Mouse (Mus musculus) stomach, postnatal 0 days (tissue): ENCODE measurements around the gene Ndufa3. TPM values are rescaled to one million over a fixed set of nuclear protein-coding genes. Genes with fewer than 3 reads are reported as not detected.

Source experiments
- ATAC-seq: fragments of 200-750 bp; cut with Nextera tagmentation; 2 replicates; pipeline ENCODE4 v1.8.0; 2017; ENCODE audit not compliant: low FRiP score, low TSS enrichment
- DNase-seq: peaks from one replicate; pipeline ENCODE4 v3.0.0-alpha.2; 2016; ENCODE audit warnings: low spot score
- H3K27ac ChIP-seq: fragments of 300-500 bp; sonication (generic); replicated peaks from 2 replicates; pipeline ENCODE4 v1.5.1; 2014; ENCODE audit warnings: mild to moderate bottlenecking, control low read depth
- H3K27me3 ChIP-seq: fragments of 300-500 bp; sonication (generic); 2 replicates; pipeline ENCODE4 v1.6.1; 2014; ENCODE audit warnings: low read length; ENCODE audit not compliant: control insufficient read depth, insufficient read depth
- H3K36me3 ChIP-seq: fragments of 300-500 bp; sonication (generic); 2 replicates; pipeline ENCODE4 v1.6.1; 2014; ENCODE audit warnings: low read length, mixed read lengths; ENCODE audit not compliant: control insufficient read depth, insufficient read depth
- H3K4me1 ChIP-seq: fragments of 300-500 bp; sonication (generic); replicated peaks from 2 replicates; pipeline ENCODE4 v1.6.1; 2014; ENCODE audit warnings: antibody characterized with exemption; ENCODE audit not compliant: control insufficient read depth, insufficient read depth
- H3K4me2 ChIP-seq: fragments of 300-500 bp; sonication (generic); replicated peaks from 2 replicates; pipeline ENCODE4 v1.6.1; 2014; ENCODE audit warnings: low read depth, mild to moderate bottlenecking, control low read depth, moderate library complexity
- H3K4me3 ChIP-seq: fragments of 300-500 bp; sonication (generic); 2 replicates; pipeline ENCODE4 v1.5.1; 2014; ENCODE audit warnings: low read depth, low read length, control low read depth
- H3K9ac ChIP-seq: fragments of 300-500 bp; sonication (generic); 2 replicates; pipeline ENCODE4 v1.6.1; 2014; ENCODE audit warnings: mild to moderate bottlenecking, low read length, control low read depth, mixed read lengths
- H3K9me3 ChIP-seq: fragments of 300-500 bp; sonication (generic); 2 replicates; pipeline ENCODE4 v1.6.1; 2016; ENCODE audit warnings: low read length; ENCODE audit not compliant: control insufficient read depth
- CTCF ChIP-seq: IDR thresholded peaks from 2 replicates; pipeline ENCODE4 v1.5.1; 2016; ENCODE audit warnings: antibody characterized with exemption, low read depth, mild to moderate bottlenecking, moderate library complexity
- EP300 ChIP-seq: optimal IDR thresholded peaks from 2 replicates; pipeline ENCODE3; 2016; ENCODE audit warnings: antibody characterized with exemption
- WGBS: fragments of 180-500 bp; shearing (Covaris S2); extraction: QIAGEN DNeasy Blood & Tissue Kit; methylation state at CpG from one replicate; pipeline ENCODE4 v1.1.7; 2014; 5-methylcytosine and 5-hydroxymethylcytosine counted together
- polyA plus RNA-seq: library from polyadenylated mRNA; unstranded; fragments of >200 nt; fragmentation: Nextera tagmentation; extraction: Ambion mirVana; gene quantifications from 2 replicates; pipeline ENCODE4 v1.2.1, GENCODE M21; 2015

Ndufa3 gene
- polyA plus RNA-seq, 1 experiment from 2014 or later: 535 TPM

- ATAC-seq: peak; percentile 84
- WGBS: 71% methylated on average over 13 of the region's 13 CpGs
Observed at GRCm38 (mm10) chr7:3611006-3611405, 6.2 kb upstream of the Ndufa3 start.

GRCm38 (mm10) chr7:3614021-3614420 is 3.2 kb upstream of the Ndufa3 start:
- H3K27me3 ChIP-seq: no peaks in the 10 kb centered on the region
- TF ChIP-seq CTCF: no peak
- TF ChIP-seq EP300: no peak
- no peak overlapping the region for H3K4me3 ChIP-seq
- no peaks in the 10 kb centered on the region for H3K4me1 ChIP-seq
- DNase-seq (no peak), ATAC-seq (no peak)
- no peak overlapping the region for H3K9ac ChIP-seq
- no peaks in the 10 kb centered on the region for H3K9me3 ChIP-seq
- no peak overlapping the region for H3K4me2 ChIP-seq
- H3K27ac ChIP-seq: no peak overlapping the region
- 66% methylated on average over 3 of the region's 3 CpGs for WGBS
- no peaks in the 10 kb centered on the region for H3K36me3 ChIP-seq

More at GRCm38 (mm10) chr7:3611006-3611405, 6.2 kb upstream of the Ndufa3 start:
- H3K9ac ChIP-seq: no peak overlapping the region
- peak; percentile 71 for DNase-seq
- no peak overlapping the region for H3K27ac ChIP-seq
- no peak overlapping the region for H3K4me3 ChIP-seq
- H3K9me3 ChIP-seq: no peaks in the 10 kb centered on the region
- H3K4me2 ChIP-seq: no peak overlapping the region
- no peaks in the 10 kb centered on the region for H3K4me1 ChIP-seq
- no peaks in the 10 kb centered on the region for H3K36me3 ChIP-seq
- no peak for TF ChIP-seq EP300
- TF ChIP-seq CTCF: no peak
- H3K27me3 ChIP-seq: no peaks in the 10 kb centered on the region

GRCm38 (mm10) chr7:3616057-3616388 is 1.1 kb upstream of the Ndufa3 start, which contains the start of gene Oscar:
TSS of gene Oscar (minus strand) at chr7:3616157.
- H3K36me3 ChIP-seq: peaks cover 6% of the 10 kb centered on the region; the same call in 1 of the 2 replicates
- no peaks in the 10 kb centered on the region for H3K9me3 ChIP-seq
- no peak for DNase-seq
- H3K9ac ChIP-seq: no peak within 1 kb of the TSS
- H3K4me2 ChIP-seq: peak within 1 kb of the TSS; percentile 82; the same call in 1 of the 2 replicates
- H3K27ac ChIP-seq: no peak within 1 kb of the TSS
- WGBS: 84% methylated on average over 4 of the region's 4 CpGs
- no peak for TF ChIP-seq EP300
- no peak for TF ChIP-seq CTCF
- no peak for ATAC-seq
- H3K27me3 ChIP-seq: no peaks in the 10 kb centered on the region
- H3K4me1 ChIP-seq: no peaks in the 10 kb centered on the region
- peak within 1 kb of the TSS; percentile 71 for H3K4me3 ChIP-seq

GRCm38 (mm10) chr7:3616389-3617241 is 558 bp upstream of the Ndufa3 start:
- H3K4me1 ChIP-seq: no peaks in the 10 kb centered on the region
- no peaks in the 10 kb centered on the region for H3K27me3 ChIP-seq
- WGBS: 41% methylated on average over 6 of the region's 6 CpGs
- no peak overlapping the region for H3K9ac ChIP-seq
- H3K4me3 ChIP-seq: peak overlapping the region; percentile 71
- H3K27ac ChIP-seq: no peak overlapping the region
- ATAC-seq (no peak), DNase-seq (no peak)
- peak overlapping the region; percentile 82; the same call in 1 of the 2 replicates for H3K4me2 ChIP-seq
- TF ChIP-seq EP300 (no peak), CTCF (peak; percentile 69)
- peaks cover 6% of the 10 kb centered on the region; the same call in 1 of the 2 replicates for H3K36me3 ChIP-seq
- H3K9me3 ChIP-seq: no peaks in the 10 kb centered on the region

GRCm38 (mm10) chr7:3629030-3629429 is 11.9 kb downstream of the Ndufa3 start:
- Histone ChIP-seq H3K27me3 (no peaks in the 10 kb centered on the region), H3K9ac (peak overlapping the region; percentile 66), H3K4me3 (peak overlapping the region; percentile 56), H3K27ac (no peak overlapping the region; the same call in 1 of the 2 replicates), H3K4me1 (peaks cover 8% of the 10 kb centered on the region), H3K4me2 (peak overlapping the region; percentile 92), H3K36me3 (peaks cover 9% of the 10 kb centered on the region), H3K9me3 (no peaks in the 10 kb centered on the region)
- TF ChIP-seq CTCF (no peak), EP300 (no peak)
- DNase-seq (no peak), ATAC-seq (0 out of 2 replicates have a peak, but pooled peaks have one; percentile 16)
- 28% methylated on average over 4 of the region's 4 CpGs for WGBS
